ENCODE assay signal across 8 mouse cellular contexts in genomic region chr15:85867696-85868095, GRCm38 (mm10). TPM values are rescaled to one million over a fixed set of nuclear protein-coding genes. Genes with fewer than 3 reads are reported as not detected.
DNase-seq lines count a peak whose midpoint lies in the region; ATAC-seq and TF ChIP-seq lines count a peak whose summit lies in the region.
"Had no signal": no experiment of that assay in that cellular context is flagged by ENCODE, and none has a peak within 500 bp of the region (broad histone marks: within the 10 kb centered on the region; RNA-seq: fewer than 3 reads in every experiment).

No protein-coding gene starts in this region.

- intact Hi-C loops in heart, postnatal 25 days (cut with DNase I) = loop anchor here (1.0 to 2.0 kb wide), 2 partner anchors 151 to 271 kb away; no protein-coding TSS in a partner anchor

- DNase-seq in Muller cell, postnatal 12 days (ENCODE audit: inconsistent ontology term) = peak; percentile 62
- DNase-seq in brain, embryonic 14.5 days (ENCODE audit: low read depth) = peak; percentile 73
- peak; percentile 28 for DNase-seq in fibroblast of lung, adult 2 months (ENCODE audit: low read depth)
- DNase-seq in heart, postnatal 25 days (ENCODE audit: low spot score) = peak; percentile 24
- DNase-seq in left cerebral cortex, adult 11 months (ENCODE audit: low spot score) = peak; percentile 34
- DNase-seq in spleen, adult 18-20 months = peak; percentile 30 to 56

- TF ChIP-seq POLR2A in brain, embryonic 14.5 days (IDR thresholded peaks at IDR 0.05; ENCODE audit: borderline replicate concordance, extremely low read depth, insufficient read depth, insufficient read length, poor library complexity, severe bottlenecking) = no peak

- peak; percentile 93 for ATAC-seq in megakaryocyte, adult 5-6 weeks (ENCODE audit: poor library complexity, severe bottlenecking)

- peak; percentile 84 for TF ChIP-seq CTCF in brain, embryonic 14.5 days (IDR thresholded peaks at IDR 0.05; ENCODE audit: borderline replicate concordance, extremely low read depth, insufficient read depth, insufficient read length)

RNA-seq across cellular contexts. Expression of gene Gtse1, which starts 8.2 kb away (rescaled TPM):
- 11.5 and 20.6 TPM in 2 replicates for polyA plus RNA-seq in brain, embryonic 14.5 days (2012; rRNA removed)
- total RNA-seq in heart, postnatal 25 days (2021) = under 1 TPM; 0.34 to 0.39 TPM
- 12.2 and 16.1 TPM in 2 replicates for total RNA-seq in megakaryocyte, adult 5-6 weeks (2015)
- total RNA-seq in megakaryocyte, adult 5-6 weeks (2017) = 20.0 and 20.7 TPM in 2 replicates

RNA-seq across cellular contexts. Expression of gene Trmu, which starts 11.4 kb away (rescaled TPM):
- polyA plus RNA-seq in brain, embryonic 14.5 days (2012; rRNA removed) = 57.4 and 75.2 TPM in 2 replicates
- 10 to 100 TPM; 16.4 to 20.7 TPM for total RNA-seq in heart, postnatal 25 days (2021)
- 9.0 and 9.3 TPM in 2 replicates for total RNA-seq in megakaryocyte, adult 5-6 weeks (2015)
- 8.8 and 20.9 TPM in 2 replicates for total RNA-seq in megakaryocyte, adult 5-6 weeks (2017)

RNA-seq across cellular contexts. Expression of gene Ttc38, which starts 35.6 kb away (rescaled TPM):
- 3.0 and 3.3 TPM in 2 replicates for polyA plus RNA-seq in brain, embryonic 14.5 days (2012; rRNA removed)
- total RNA-seq in heart, postnatal 25 days (2021) = 10 to 100 TPM; 14.8 to 16.5 TPM
- total RNA-seq in megakaryocyte, adult 5-6 weeks (2015) = 2.8 and 3.5 TPM in 2 replicates
- 4.9 and 10.7 TPM in 2 replicates for total RNA-seq in megakaryocyte, adult 5-6 weeks (2017)

RNA-seq across cellular contexts. Expression of gene Pkdrej, which starts 46.2 kb away (rescaled TPM):
- 0.06 and 0.14 TPM in 2 replicates for polyA plus RNA-seq in brain, embryonic 14.5 days (2012; rRNA removed)
- 1 to 10 TPM; 2.6 to 2.7 TPM for total RNA-seq in heart, postnatal 25 days (2021)
- not detected in 2 replicates for total RNA-seq in megakaryocyte, adult 5-6 weeks (2015)
- not detected in 2 replicates for total RNA-seq in megakaryocyte, adult 5-6 weeks (2017)
- polyA plus RNA-seq: macrophage had no signal

RNA-seq across cellular contexts. Expression of gene Cdpf1, which starts 56.2 kb away (rescaled TPM):
- polyA plus RNA-seq in brain, embryonic 14.5 days (2012; rRNA removed) = 14.3 and 23.7 TPM in 2 replicates
- 10 to 100 TPM; 29.6 to 31.8 TPM for total RNA-seq in heart, postnatal 25 days (2021)
- total RNA-seq in megakaryocyte, adult 5-6 weeks (2015) = 8.3 and 13.0 TPM in 2 replicates
- 7.7 and 14.5 TPM in 2 replicates for total RNA-seq in megakaryocyte, adult 5-6 weeks (2017)

Comparison
In these comparisons a context has a peak if more than half of its experiments do, and no peak if none do; other contexts are left out.
1. Peak in every context shown above with its lines: DNase-seq and ATAC-seq.
2. RNA of gene Gtse1, which starts 8.2 kb away (total RNA-seq): 12.2 to 20.7 TPM in megakaryocyte, adult 5-6 weeks; 0.34 to 0.39 TPM in heart, postnatal 25 days; every median in the first group is over 4 times any median in the second.